Mouse (Mus musculus) right cerebral cortex, adult 2 months (tissue): ENCODE results near the gene Cenpp.

Experiments used
- DNase-seq, 2 experiments: peaks; one replicate each; pipeline ENCODE4 v3.0.0; 2021 to 2022; ENCODE audit warnings: low spot score in 2 of 2

The Cenpp gene

DNA sequence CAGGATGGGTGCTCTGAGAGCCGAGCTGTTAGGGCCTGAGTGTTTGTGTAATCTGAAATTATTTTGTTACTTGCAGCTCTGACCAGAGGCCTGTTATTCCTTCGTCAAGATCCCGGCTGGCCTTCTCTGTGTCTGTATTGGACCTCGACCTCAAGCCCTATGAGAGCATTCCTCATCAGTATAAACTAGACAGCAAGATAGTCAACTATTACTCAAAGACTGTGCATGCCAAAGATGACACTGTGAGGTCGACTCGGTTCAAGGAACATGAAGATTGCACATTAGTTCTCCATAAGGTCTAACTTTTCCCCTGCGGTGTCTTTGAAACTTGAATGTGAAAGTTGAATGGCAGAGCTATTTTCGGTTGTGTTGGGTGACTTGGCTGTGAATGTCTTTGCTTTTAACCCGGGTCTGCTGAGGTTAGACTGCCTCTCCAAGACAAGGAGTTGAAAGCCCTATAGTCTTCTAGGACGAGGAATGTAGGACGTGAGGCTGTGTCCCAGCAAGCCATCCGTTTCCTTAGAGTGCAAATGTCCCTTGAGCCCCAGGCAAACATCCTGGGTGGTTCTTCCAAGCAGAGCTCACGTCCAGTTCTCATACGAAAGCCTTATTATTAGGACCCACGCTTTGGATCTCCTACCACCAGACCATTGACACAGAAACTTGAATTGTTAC, 191.0 kb downstream of the Cenpp start:
- DNase-seq: no peak

DNA sequence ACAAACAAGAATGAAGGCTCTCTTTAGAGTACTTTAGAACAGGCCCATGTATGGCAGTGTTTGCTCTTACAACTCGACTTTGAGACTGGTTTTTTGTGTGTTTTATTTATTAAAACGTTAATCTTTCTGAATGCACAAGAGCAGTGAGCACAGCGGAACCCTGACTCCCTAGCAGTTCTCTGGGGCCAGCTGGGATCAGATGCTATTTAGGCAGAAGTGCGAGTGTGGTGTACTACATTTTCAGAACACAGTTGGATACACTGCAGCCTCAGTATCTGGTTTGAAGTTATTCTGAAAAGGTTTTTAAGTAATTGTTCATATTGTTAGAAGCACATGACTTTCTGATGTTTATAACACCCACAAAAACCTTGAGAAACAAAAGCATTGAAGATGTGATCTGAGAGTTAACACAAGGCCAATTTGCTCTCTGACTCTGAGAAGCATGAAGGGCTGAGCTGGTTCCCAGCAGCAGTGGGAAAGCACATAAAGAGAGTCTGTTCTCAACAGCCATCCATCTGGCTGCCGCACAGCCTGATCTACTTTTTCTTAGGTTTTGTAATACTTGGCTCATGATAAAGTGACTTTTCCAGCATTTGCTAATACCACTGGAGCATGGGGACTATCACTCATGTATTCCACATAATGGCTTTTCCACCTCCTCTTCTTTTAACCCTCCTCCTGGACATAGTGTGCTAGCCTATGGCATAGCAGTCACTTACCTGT, 191.7 kb downstream of the Cenpp start:
- no peak for DNase-seq

DNA sequence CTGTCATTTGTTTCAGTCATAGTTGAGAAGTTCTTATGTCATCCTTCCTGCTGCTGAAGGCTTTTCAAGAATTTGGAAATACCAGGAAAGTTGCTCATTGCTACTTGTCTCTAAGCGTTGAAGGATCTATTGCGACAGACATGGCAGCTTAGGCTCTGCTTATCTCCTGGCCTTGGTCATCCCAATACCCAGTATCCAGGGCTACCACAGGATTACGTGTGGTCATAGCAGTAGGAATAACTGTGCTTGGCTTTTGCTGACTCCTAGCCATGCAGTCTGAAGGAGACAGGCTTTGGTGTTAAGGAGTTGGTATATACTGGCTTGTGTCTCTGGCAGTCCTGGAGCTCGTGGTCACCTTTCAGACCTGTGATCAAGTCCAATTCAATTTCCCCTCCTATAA, 192.3 kb downstream of the Cenpp start:
- DNase-seq: no peak

DNA sequence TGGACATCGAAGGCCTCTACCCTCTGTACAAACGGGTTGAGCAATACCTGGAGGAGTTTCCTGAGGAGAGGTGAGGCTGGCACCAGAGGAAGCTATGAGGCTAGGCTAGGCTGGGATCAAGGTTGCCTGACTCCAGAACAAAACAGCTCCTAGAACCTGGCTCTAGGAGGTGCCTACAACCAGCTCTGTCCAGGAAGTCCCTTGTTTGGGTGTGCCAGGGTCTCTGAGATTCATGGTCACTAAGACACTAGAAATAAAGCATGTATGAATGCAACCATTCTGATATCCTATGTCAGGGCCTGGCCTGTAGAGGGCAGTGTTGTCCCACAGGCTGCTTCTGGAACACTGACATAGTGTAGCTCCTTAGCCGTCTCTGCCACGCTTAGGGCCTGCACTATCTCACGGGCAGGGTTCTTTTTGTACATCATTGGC, 203.3 kb downstream of the Cenpp start:
- peak; percentile 83 to 87 for DNase-seq

DNA sequence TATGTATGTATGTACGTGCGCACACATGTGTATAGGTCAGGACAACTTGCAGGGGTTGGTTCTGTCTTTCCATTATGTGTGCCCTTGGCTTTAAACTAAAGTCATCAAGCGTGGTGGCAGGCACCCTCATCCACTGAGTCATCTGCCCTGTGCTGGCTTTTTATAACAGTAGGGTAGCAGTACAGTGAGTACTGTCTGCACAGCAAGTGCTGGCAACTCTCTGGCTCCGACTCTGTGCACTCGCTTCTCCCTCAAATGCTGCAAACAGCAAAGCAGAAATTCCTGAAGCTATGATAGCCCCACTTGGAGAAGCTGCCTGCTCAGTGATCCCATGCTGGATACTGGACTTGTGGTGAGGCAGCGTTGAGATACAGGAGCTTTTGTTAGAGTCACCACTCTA, 208.1 kb downstream of the Cenpp start:
- DNase-seq: no peak

DNA sequence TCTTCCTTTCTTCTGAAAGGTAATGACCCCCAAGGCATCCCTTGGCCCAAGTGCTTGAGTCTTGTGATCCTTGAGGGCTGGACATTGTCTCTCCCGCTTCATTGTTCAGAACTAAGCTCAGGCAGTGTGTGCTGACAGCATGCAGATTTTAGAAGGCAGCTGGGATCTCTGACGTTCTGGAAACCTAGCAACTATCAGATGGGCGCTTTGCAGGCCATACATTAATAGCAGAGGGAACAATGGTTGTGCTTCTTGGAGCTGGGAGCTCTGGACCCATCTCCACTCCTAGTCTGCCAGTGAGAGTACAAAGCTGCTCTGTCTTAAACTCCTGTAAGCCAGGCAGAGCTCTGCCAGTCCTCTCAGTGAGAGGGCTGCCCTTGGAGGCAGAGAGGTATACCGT, 216.4 kb downstream of the Cenpp start:
- no peak for DNase-seq

DNA sequence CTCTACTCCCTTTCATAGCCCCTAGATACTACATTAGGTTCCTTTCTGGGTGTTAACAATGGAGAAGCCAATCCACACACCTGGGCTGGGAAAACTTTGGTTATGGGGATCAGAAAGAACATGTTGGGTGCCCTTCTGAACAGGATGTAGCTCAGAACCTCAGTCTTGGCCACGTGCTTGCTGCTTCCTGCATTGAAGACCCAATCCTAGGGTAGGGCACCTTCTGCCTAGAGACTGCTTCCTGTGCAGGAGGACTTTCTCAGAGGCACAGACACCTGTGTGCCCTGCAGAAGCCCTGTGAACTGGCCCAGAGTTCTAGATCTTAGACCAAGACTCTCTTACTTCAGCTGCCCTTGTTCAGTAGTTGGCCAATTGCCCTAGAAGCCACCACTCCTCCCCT, 216.8 kb downstream of the Cenpp start:
- DNase-seq: no peak

DNA sequence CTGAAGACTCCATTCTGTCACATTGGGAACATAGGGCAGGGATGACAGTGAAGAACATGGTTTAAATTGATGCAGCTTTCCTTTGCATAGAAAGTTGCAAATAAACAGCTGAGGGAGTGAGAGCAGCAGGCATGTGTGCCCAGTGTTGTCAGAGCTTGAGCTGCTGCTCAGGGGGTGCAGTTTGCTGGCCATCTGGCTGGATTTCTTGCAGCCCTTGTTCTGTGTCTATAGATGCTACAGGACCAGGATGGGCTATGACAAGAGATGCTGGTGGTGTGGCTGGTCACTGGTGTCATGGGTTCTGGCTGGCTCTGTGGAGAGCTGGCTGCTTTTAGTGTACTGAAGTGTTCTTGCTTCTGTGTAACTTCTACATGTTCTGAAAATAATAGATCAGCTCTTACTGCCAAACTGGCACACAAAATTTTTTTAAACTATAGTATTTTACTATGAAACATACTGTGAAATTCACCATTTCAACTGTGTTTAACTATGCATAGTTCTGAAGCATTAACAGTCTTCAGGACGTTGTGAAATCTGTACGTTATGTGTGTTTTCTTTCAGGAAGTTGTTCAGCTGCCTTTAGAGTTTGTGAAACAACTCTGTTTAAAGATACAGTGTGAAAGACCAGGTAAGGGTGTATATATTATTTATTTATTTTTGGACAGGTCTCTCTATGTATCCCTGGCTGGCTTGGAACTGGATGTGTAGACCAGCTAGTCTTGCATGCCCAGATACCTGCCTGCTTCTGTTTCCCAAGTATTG, 219.1 kb downstream of the Cenpp start:
- DNase-seq: no peak

DNA sequence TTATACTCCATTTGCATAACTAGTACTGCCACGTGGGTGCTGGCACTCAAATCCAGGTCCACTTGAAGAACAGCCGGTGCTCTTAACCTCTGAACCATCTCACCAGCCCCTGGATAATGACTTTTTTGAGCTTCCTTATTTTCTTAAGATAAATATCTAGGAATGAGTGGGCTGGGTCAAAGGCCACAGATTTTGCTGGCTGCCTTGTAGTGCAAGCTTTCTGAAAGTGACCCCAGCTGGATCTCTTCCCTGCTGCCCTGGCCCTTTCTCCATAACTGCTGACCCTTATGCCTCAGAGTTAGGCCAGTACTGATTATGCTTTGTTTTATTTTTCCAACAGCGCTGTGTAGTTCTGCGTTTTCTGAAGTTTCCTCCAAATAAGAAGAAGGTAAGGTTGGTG, 222.1 kb downstream of the Cenpp start:
- no peak for DNase-seq

DNA sequence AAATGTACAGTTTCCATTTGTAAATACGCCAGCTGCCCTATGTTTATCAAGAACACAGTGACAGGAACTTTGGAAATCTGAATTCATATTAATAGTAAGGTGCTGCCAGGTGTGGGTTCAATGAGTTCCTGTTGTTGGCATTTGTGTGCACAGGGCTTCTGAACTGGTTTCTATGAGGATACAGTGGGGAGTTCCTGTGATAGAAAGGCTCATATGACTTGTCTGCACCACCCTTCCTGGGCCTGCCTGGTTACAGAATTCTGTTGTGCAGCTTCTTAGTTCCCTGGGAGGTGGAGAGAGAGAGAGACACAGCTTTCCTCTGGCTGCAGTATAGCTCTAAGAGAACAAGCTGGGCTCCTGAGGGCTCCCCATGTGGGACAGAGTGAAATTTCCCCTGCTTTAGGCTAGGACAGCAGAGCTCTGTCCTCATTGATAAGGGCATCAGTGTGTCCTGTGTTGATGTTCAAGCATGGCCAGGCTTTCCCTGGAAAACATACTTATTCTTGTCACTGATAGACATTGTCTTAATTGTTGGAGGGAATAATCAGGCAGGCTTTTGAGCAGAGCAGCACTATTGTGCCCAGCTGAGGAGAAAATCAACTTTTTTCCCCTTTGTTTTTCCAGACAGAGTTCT, 224.4 kb downstream of the Cenpp start:
- DNase-seq: no peak

DNA sequence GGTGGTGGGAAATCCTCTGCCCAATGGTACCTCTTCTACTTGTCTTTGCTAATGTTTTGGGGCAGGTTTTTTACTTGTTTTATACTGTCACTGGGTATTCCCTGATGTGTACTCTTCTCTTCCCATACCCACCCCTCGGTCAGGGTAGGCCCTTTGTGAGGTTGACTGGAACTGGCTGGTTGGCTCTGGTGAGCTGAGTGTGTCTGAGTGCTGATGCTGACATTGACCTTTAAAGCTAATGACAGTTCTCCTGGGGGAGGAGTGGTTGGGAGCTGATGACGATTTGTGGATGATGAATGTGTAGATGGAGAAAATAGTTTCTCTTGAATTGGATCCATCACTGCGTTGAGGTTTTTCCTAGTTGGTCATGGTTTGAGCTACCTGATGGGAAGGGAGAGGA, 225.8 kb downstream of the Cenpp start:
- no peak for DNase-seq

DNA sequence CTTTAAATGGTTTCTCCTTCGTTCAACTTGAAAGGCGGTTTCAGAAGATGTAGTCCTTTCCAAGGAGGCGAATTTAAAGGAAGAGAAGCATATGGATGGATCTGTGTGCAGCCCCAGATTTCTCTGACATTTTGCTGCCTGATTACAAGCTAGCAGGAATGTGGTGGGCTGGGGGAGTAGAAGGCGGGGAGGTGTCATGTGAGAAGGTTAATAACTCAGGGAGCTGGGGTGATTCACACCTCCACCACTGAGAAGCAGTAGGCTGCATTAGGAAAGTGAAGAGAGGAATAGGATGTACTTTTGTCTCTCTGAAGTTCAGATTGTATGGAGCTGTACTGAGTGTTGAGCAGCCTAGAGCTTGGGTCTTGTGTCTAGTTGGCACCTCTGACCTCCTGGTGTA, 230.6 kb downstream of the Cenpp start:
- DNase-seq: peak in 1 of 2 experiments; percentile 21

DNA sequence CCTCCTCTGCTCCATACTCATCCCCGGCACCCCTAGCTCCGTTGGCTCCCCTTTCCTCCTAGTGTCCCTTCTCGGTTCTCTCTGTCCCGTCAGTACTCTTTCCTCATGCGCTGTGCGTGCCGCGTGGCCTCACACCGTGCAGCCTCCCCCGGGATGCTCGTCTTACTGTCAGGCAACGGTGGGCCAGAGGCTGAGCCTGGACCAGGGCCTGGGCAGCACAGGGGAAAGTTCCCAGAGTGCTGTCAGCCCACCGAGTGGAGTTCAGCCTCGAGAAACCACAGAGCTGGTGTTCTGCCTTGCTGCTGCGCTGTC, 231.0 kb downstream of the Cenpp start:
- DNase-seq: no peak

DNA sequence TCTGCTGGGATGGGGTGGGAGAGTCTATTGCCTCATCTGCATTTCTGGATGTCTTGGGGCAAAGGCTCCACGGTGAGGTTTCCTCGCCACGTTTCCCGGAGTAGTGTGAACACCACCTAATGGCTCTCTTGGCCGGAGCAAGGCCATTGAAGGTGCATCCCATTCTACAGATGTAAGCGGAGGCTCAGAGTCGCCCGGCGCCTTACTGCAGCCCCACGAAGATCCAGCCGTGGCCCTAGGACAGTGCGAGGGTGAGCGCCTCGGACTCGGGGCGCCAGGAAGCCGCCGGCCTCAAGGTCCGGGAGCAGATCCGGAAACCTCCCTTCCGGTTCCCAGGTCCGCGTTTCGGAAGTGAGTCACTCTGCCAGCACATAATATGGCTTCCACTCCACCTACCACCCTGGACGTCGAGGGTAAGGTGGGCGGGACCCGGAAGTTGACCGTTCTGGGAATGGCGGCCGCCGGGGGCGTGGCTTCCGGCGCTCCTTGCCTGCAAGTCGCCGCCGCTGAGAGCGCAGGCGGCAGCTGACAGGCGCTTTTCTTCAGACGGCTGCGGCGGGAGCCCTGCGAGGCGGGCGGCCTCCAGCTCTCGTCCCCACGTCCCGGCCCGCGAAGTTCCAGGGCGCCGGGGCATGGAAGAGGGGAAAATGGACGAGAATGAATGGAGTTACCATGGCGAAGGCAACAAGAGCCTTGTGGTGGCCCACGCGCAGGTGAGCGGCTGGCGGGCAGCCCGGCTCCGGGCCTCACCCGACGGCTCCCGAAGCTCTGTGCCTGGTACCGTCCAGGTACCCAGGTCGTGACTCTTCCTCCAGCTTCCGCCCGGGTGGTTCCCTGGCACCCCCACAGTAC, 231.6 kb downstream of the Cenpp start, which contains the start of gene Ippk:
Gene Ippk, plus strand, starts transcription at position 496 of the 852 bp plus-strand sequence.
- DNase-seq: peak; percentile 98
